30 mouse cellular contexts compared by ENCODE assay signal in genomic region chr14:111270239-111270638, GRCm38 (mm10).
"Had no signal": no experiment of that assay in that cellular context is flagged by ENCODE, and none has a peak within 500 bp of the region (broad histone marks: within the 10 kb centered on the region; RNA-seq: fewer than 3 reads in every experiment).

No protein-coding gene starts in this region.

- ATAC-seq: liver, embryonic 12.5 days; liver, postnatal 0 days; lung, postnatal 0 days; midbrain, embryonic 13.5 days; midbrain, embryonic 15.5 days; midbrain, embryonic 16.5 days had no signal

- H3K4me3 ChIP-seq: limb, embryonic 10.5 days; limb, embryonic 12.5 days; limb, embryonic 13.5 days; limb, embryonic 15.5 days; liver, embryonic 12.5 days; liver, embryonic 13.5 days; liver, embryonic 15.5 days; lung, embryonic 15.5 days; megakaryocyte, embryonic 14.5 days; midbrain, embryonic 10.5 days; midbrain, embryonic 12.5 days; midbrain, embryonic 13.5 days; midbrain, embryonic 15.5 days; myocyte; neural tube, embryonic 12.5 days had no signal

- H3K27ac ChIP-seq: limb, embryonic 10.5 days; limb, embryonic 12.5 days; limb, embryonic 13.5 days; limb, embryonic 15.5 days; liver, embryonic 12.5 days; liver, embryonic 13.5 days; liver, embryonic 14.5 days; liver, embryonic 15.5 days; lung, embryonic 15.5 days; macrophage; midbrain, embryonic 10.5 days; midbrain, embryonic 12.5 days; midbrain, embryonic 13.5 days; midbrain, embryonic 15.5 days; neural tube, embryonic 12.5 days had no signal

- H3K27me3 ChIP-seq: limb, embryonic 12.5 days; limb, embryonic 13.5 days; limb, embryonic 15.5 days; liver, embryonic 12.5 days; liver, embryonic 13.5 days; liver, embryonic 15.5 days; lung, embryonic 15.5 days; megakaryocyte, embryonic 14.5 days; midbrain, embryonic 12.5 days; midbrain, embryonic 13.5 days; midbrain, embryonic 15.5 days; neural tube, embryonic 12.5 days had no signal

- H3K9me3 ChIP-seq: limb, embryonic 10.5 days; limb, embryonic 12.5 days; limb, embryonic 13.5 days; limb, embryonic 15.5 days; liver, embryonic 12.5 days; liver, embryonic 13.5 days; liver, embryonic 15.5 days; lung, embryonic 15.5 days; megakaryocyte, embryonic 14.5 days; midbrain, embryonic 10.5 days; midbrain, embryonic 12.5 days; midbrain, embryonic 13.5 days; midbrain, embryonic 15.5 days; neural tube, embryonic 12.5 days had no signal

- H3K4me1 ChIP-seq: limb, embryonic 10.5 days; limb, embryonic 12.5 days; limb, embryonic 13.5 days; limb, embryonic 15.5 days; liver, embryonic 12.5 days; liver, embryonic 13.5 days; liver, embryonic 15.5 days; lung, embryonic 15.5 days; megakaryocyte, embryonic 14.5 days; midbrain, embryonic 10.5 days; midbrain, embryonic 12.5 days; midbrain, embryonic 13.5 days; midbrain, embryonic 15.5 days; neural tube, embryonic 12.5 days had no signal

- H3K9ac ChIP-seq: limb, embryonic 12.5 days; limb, embryonic 13.5 days; limb, embryonic 15.5 days; liver, embryonic 12.5 days; liver, embryonic 13.5 days; liver, embryonic 14.5 days; liver, embryonic 15.5 days; liver, postnatal 0 days; lung, embryonic 14.5 days; lung, embryonic 15.5 days; midbrain, embryonic 12.5 days; midbrain, embryonic 13.5 days; midbrain, embryonic 15.5 days; neural tube, embryonic 12.5 days had no signal

- DNase-seq: left cerebral cortex, postnatal 4 days; liver; liver, embryonic 13.5 days; liver, postnatal 0 days; lung, adult 18-20 months; lung, adult 2 months; lung, embryonic 14.5 days; lung, postnatal 10 days; lung, postnatal 14 days; lung, postnatal 36 days; lung, postnatal 4 days; midbrain, embryonic 14.5 days had no signal

- H3K36me3 ChIP-seq: limb, embryonic 10.5 days; limb, embryonic 12.5 days; limb, embryonic 13.5 days; limb, embryonic 15.5 days; liver, embryonic 12.5 days; liver, embryonic 13.5 days; liver, embryonic 15.5 days; lung, embryonic 15.5 days; midbrain, embryonic 10.5 days; midbrain, embryonic 12.5 days; midbrain, embryonic 13.5 days; midbrain, embryonic 15.5 days; neural tube, embryonic 12.5 days had no signal
